Mouse (Mus musculus) embryonic facial prominence, embryonic 14.5 days (tissue): ENCODE data around the gene Thrb. TPM values are rescaled to one million over a fixed set of nuclear protein-coding genes. Genes with fewer than 3 reads are reported as not detected.

Experiments used
- ATAC-seq: fragments of 200-750 bp; cut with Nextera tagmentation; 2 replicates; pipeline ENCODE4 v1.8.0; 2017; ENCODE audit warnings: low read depth, moderate number of reproducible peaks, moderate TSS enrichment
- DNase-seq: peaks from one replicate; pipeline ENCODE4 v3.0.0-alpha.2; 2015; ENCODE audit warnings: low spot score
- H3K27ac ChIP-seq: fragments of 300-500 bp; sonication (generic); replicated peaks from 2 replicates; pipeline ENCODE4 v1.5.1; 2014; ENCODE audit warnings: low read depth, mild to moderate bottlenecking, low read length, moderate library complexity
- H3K27me3 ChIP-seq: fragments of 300-500 bp; sonication (generic); replicated peaks from 2 replicates; pipeline ENCODE4 v1.6.1; 2014; ENCODE audit warnings: low read length; ENCODE audit not compliant: control insufficient read depth, insufficient read depth
- H3K36me3 ChIP-seq: fragments of 300-500 bp; sonication (generic); 2 replicates; pipeline ENCODE4 v1.6.1; 2014; ENCODE audit warnings: low read length, mixed read lengths; ENCODE audit not compliant: control insufficient read depth, insufficient read depth
- H3K4me1 ChIP-seq: fragments of 300-500 bp; sonication (generic); 2 replicates; pipeline ENCODE4 v1.6.1; 2014; ENCODE audit warnings: antibody characterized with exemption, low read length; ENCODE audit not compliant: control insufficient read depth, insufficient read depth
- H3K4me2 ChIP-seq: fragments of 300-500 bp; sonication (generic); 2 replicates; pipeline ENCODE4 v1.6.1; 2014; ENCODE audit warnings: low read depth, mild to moderate bottlenecking, low read length, moderate library complexity, mixed read lengths
- H3K4me3 ChIP-seq: fragments of 300-500 bp; sonication (generic); 2 replicates; pipeline ENCODE4 v1.5.1; 2014; ENCODE audit warnings: low read depth, mild to moderate bottlenecking, low read length
- H3K9ac ChIP-seq: fragments of 300-500 bp; sonication (generic); 2 replicates; pipeline ENCODE4 v1.6.1; 2014; ENCODE audit warnings: low read depth, mild to moderate bottlenecking, low read length, moderate library complexity, mixed read lengths
- H3K9me3 ChIP-seq: fragments of 300-500 bp; sonication (generic); 2 replicates; pipeline ENCODE4 v1.6.1; 2016; ENCODE audit warnings: low read length; ENCODE audit not compliant: control insufficient read depth
- WGBS: fragments of 180-500 bp; shearing (Covaris S2); extraction: QIAGEN DNeasy Blood & Tissue Kit; methylation state at CpG from one replicate; pipeline ENCODE4 v1.1.7; 2014; 5-methylcytosine and 5-hydroxymethylcytosine counted together
- polyA plus RNA-seq: library from polyadenylated mRNA; unstranded; fragments of >200 nt; fragmentation: Nextera tagmentation; extraction: Ambion mirVana; gene quantifications from 2 replicates; pipeline ENCODE4 v1.2.1, GENCODE M21; 2014

Thrb gene
- polyA plus RNA-seq, 1 experiment from 2014 or later, result 3.3 TPM

DNA sequence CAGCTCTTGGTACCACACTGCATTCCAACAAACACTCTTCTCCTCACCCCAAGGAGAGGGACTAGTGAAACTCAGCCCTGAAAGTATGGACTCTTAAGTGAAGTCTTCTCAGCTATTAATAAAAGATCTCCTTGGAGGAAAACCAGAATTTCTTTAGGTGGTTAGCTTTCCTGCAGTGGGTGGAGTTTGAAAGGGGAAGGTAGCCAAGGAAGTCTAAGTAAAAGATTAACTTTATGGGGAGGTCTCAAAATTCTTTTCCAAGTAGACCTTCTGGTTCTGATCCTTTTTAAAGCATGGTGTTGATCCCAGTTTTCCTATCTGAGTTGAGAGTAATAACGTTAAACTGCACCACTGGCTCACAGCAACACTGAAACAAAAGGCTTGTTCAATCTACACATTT is 31.2 kb downstream of the Thrb start:
- DNase-seq, result no peak

DNA sequence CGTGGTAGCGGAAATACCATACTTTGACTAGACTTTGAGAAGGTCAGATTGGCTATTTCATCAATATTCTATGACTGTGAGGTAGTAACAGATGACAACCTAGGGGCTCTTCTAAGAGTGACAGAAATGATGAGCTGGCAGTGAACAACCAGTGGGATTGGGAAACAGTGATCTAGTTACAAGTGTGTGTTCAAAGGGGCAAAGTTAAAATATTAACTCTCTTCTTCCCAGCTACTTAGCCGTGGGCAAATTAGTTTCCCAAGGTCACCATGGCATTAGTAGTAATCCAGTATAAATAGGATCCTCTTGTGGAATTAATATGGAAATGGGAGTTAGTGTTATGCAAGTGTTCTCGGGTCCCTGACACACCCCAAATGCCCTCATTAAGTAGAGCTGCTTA is 35.5 kb downstream of the Thrb start:
- no peak for DNase-seq
- no peak for ATAC-seq
- Histone ChIP-seq H3K4me2 (no peak overlapping the region), H3K36me3 (no peaks in the 10 kb centered on the region), H3K9ac (no peak overlapping the region), H3K27me3 (no peaks in the 10 kb centered on the region), H3K27ac (no peak overlapping the region), H3K9me3 (no peaks in the 10 kb centered on the region), H3K4me1 (no peaks in the 10 kb centered on the region), H3K4me3 (no peak overlapping the region)
- WGBS, result 74% methylated on average over 4 of the region's 4 CpGs

More for the DNA sequence above, 31.2 kb downstream of the Thrb start:
- H3K9me3 ChIP-seq, result no peaks in the 10 kb centered on the region
- no peak overlapping the region for H3K9ac ChIP-seq
- no peak for ATAC-seq
- WGBS, result 67% methylated on average over 1 of the region's 1 CpGs
- no peaks in the 10 kb centered on the region for H3K4me1 ChIP-seq
- H3K4me2 ChIP-seq, result no peak overlapping the region
- no peaks in the 10 kb centered on the region for H3K36me3 ChIP-seq
- H3K27me3 ChIP-seq, result no peaks in the 10 kb centered on the region
- no peak overlapping the region for H3K27ac ChIP-seq
- no peak overlapping the region for H3K4me3 ChIP-seq

DNA sequence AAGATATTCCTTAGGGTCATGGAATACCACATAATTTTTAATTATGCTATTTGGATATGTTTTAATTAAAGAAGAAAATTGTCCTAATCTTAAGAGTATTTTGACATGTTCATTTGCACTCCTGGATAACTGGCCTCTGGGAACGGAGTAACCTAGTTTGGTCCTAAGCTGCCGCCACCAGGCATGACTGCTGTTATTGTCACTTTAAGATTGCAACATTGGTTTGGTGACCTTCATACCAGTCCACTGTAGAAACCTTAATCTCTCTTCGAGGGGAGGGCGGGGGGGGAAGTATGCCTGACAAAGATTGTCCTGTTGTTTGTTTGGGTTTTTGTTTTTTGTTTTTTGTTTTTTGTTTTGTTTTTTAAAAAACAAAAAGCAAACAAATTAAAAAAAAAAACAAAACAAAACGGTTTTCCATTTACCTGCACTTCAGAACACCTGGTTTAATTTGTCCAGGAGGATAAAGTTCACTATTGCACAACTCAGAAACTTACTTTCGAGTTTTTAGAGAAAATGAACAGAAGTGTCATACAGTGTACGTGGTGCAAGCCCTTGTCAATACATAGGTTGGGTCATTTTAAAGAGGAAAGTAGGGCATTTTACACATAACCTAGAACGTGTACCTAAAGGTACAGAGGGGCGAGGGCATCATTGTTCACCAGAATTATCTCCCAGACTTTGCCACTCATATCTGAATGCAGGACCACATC is 38.0 kb downstream of the Thrb start:
- no peak for DNase-seq
- no peak overlapping the region for H3K27ac ChIP-seq
- no peaks in the 10 kb centered on the region for H3K36me3 ChIP-seq
- 85% methylated on average over 9 of the region's 9 CpGs for WGBS
- H3K4me2 ChIP-seq, result no peak overlapping the region
- H3K4me1 ChIP-seq, result no peaks in the 10 kb centered on the region
- H3K9ac ChIP-seq, result no peak overlapping the region
- H3K9me3 ChIP-seq, result 0 out of 2 replicates have a peak, but pooled peaks cover 2% of the 10 kb centered on the region
- no peak overlapping the region for H3K4me3 ChIP-seq
- ATAC-seq, result no peak
- no peaks in the 10 kb centered on the region for H3K27me3 ChIP-seq

DNA sequence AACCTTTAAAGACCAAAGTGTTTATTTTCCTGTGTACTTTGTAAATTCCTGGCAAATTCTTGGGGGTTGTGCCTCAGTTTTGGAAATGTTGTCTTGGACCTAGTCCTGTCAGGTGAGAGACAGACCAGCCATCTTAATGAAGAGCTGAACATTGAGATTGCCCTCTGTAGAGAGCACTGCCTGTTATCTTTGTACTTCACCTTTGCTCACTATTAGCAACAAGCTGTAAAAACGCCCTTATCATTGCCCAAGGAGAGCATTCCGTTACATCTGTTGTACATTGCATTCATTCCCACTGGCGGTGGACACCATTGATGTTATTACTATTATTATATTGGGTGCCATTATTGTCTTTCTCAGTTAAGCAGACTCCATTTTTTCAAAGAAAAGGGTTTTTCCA is 40.2 kb downstream of the Thrb start:
- Histone ChIP-seq H3K27ac (no peak overlapping the region), H3K36me3 (no peaks in the 10 kb centered on the region), H3K9me3 (0 out of 2 replicates have a peak, but pooled peaks cover 6% of the 10 kb centered on the region), H3K4me3 (no peak overlapping the region), H3K4me1 (no peaks in the 10 kb centered on the region), H3K27me3 (no peaks in the 10 kb centered on the region), H3K9ac (no peak overlapping the region), H3K4me2 (no peak overlapping the region)
- no peak for ATAC-seq
- no peak for DNase-seq
- WGBS, result 88% methylated on average over 3 of the region's 3 CpGs

DNA sequence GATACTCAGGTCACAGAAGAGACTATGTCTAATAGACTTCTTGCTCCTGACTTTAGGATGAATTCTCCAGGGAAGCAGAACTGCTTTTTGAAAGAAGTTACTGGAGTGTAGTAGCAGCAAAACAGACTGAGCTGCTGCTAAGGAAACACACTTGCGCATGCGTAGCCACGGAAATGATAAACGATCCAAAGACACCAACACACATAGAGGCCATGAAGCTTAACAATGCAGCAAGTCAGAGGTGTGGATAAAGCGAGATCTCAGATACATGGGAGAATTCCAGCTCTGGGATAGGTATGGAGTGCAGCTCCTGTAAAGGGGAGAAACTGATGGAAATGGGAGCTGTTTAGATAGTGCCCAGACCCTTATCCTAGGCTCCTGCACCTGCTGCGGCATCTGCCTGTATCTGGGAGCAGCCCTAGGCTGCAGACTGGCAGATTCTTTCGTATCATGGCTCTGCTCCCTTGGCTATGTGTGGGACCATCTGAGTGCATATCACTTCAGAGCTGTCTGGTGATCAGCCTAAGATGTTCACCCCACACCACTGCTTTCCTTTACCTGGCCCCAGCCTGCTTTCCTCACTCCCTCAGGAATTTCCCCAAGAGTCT is 53.3 kb downstream of the Thrb start:
- WGBS, result 85% methylated on average over 7 of the region's 7 CpGs

DNA sequence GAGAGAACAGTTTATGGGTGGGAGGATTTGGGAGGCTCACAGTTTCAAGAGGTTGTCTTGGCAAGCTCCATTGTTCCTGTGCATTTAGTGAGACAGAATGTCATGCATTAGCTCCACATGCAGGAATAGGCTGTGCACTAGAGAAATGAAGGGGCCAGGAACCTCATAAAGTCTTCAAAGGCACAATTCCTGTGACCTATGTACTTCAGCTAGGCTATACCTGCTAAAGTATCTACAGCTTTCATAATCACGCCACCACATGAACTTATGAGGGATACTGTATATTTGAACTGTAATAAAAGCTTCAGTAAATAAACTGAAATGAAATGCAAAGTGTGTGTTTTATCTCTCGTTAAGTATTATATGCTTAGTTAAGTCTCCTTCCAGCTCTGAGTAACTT is 59.4 kb downstream of the Thrb start:
- Histone ChIP-seq H3K4me3 (no peak overlapping the region), H3K4me1 (no peaks in the 10 kb centered on the region), H3K4me2 (no peak overlapping the region), H3K36me3 (no peaks in the 10 kb centered on the region), H3K9me3 (no peaks in the 10 kb centered on the region), H3K27me3 (no peaks in the 10 kb centered on the region), H3K27ac (no peak overlapping the region), H3K9ac (no peak overlapping the region)
- DNase-seq (no peak), ATAC-seq (no peak)
- 58% methylated on average over 2 of the region's 2 CpGs for WGBS

More for the DNA sequence above, 53.3 kb downstream of the Thrb start:
- H3K4me1 ChIP-seq, result no peaks in the 10 kb centered on the region
- H3K4me3 ChIP-seq, result no peak overlapping the region
- H3K27me3 ChIP-seq, result no peaks in the 10 kb centered on the region
- H3K9me3 ChIP-seq, result no peaks in the 10 kb centered on the region
- no peak overlapping the region for H3K4me2 ChIP-seq
- H3K9ac ChIP-seq, result no peak overlapping the region
- ATAC-seq (no peak), DNase-seq (no peak)
- no peaks in the 10 kb centered on the region for H3K36me3 ChIP-seq
- H3K27ac ChIP-seq, result no peak overlapping the region

DNA sequence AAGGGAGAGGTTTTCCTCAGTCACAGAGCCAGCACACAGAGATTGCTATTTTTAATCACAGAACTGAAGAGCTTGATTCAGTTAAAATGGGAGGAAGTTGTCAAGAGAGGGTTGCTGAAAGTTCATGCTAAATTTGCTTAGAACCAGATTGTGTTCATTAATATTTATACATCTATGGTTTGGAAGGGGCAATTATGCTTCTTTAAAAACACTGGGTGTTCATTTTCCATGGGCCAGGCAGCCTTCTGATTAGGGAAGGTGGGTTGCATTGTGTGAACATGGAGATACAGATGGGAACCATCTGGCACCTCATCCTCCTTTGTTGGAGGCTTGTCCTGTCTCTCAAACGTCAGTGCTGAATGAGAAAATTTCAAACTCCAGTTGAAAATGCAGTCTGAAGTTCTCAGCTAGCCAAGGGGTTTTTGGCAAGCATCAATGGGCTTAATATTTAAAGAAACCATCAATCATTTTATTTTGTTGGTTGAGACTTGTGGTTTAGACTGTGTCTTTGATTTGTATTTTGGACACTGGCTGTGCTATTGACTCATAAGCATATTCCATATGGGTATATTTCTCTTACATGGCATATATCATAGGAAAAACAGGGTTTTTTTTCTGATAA is 62.9 kb downstream of the Thrb start:
- H3K27me3 ChIP-seq, result no peaks in the 10 kb centered on the region
- H3K27ac ChIP-seq, result no peak overlapping the region
- no peaks in the 10 kb centered on the region for H3K36me3 ChIP-seq
- ATAC-seq (no peak), DNase-seq (peak; percentile 45)
- no peak overlapping the region for H3K4me2 ChIP-seq
- no peaks in the 10 kb centered on the region for H3K4me1 ChIP-seq
- H3K9ac ChIP-seq, result no peak overlapping the region
- no peak overlapping the region for H3K4me3 ChIP-seq
- no peaks in the 10 kb centered on the region for H3K9me3 ChIP-seq
- WGBS, result 7% methylated on average over 1 of the region's 1 CpGs

DNA sequence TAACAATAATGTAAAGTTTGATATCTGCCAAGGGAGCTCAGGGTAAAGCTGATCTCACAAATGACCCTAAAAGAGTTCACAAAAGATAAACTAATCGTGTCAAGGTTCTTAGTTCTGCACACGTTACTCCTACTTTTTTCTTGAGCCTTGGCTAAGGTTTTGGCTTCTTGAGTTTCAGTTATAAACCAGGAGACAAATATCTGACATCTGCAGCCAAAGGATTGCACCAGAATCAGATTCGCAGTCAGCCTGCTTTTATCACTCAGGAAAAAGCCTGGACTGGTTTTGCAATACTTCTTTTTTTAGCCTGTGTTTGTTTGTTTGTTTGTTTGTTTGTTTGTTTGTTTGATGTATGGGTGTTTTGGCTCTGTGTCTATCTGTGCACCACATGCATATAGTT is 64.5 kb downstream of the Thrb start:
- H3K4me2 ChIP-seq, result no peak overlapping the region
- no peaks in the 10 kb centered on the region for H3K4me1 ChIP-seq
- no peaks in the 10 kb centered on the region for H3K36me3 ChIP-seq
- H3K27me3 ChIP-seq, result no peaks in the 10 kb centered on the region
- H3K4me3 ChIP-seq, result no peak overlapping the region
- no peak overlapping the region for H3K27ac ChIP-seq
- DNase-seq, result no peak
- H3K9me3 ChIP-seq, result no peaks in the 10 kb centered on the region
- H3K9ac ChIP-seq, result no peak overlapping the region
- 71% methylated on average over 3 of the region's 3 CpGs for WGBS
- no peak for ATAC-seq
